Mouse (Mus musculus): Measurements from ENCODE around the gene Kat2a. TPM values are rescaled to one million over a fixed set of nuclear protein-coding genes. Genes with fewer than 3 reads are reported as not detected.

Gene Kat2a
- polyA plus RNA-seq, 1 experiment: 25.9 TPM

DNA sequence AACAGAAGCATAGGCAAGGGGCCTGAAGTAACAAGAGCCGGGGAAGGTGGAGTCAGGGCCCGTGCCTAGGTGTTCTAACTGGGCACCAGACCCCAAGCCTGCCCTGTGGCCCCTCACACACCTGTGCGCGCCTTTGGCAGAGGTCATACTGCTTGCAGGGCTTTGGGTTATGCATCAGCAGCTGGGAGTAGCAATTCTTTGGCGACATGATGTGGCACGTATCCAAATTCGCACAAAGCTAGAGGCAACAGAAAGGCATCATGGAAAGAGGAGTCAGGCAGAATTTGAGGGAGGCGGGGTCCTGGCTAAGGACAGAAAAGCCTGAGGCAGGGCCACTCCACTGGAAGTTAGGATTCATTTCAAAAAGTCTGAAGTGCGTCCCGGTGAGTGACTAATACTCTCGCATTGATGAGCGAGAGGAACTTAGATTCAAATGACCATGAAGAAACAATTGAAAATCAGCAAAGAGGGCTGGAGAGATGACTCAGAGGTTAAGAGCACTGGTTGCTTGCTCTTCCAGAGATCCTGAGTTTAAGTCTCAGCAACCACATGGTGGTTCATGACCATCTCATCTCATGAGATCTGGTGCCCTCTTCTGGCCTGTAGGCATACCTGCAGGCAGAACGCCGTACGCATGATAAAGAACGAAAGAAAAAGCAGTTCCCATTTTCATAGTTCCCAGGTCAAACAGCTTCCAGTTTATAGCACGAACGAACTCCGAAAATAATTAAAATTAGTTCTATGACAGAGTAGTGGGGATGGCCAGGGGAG, 10.0 kb downstream of the Kat2a start:
- Histone ChIP-seq H3K36me3 (ENCODE audit: control insufficient read depth, insufficient read depth, low read length) (no peaks in the 10 kb centered on the region), H3K27ac (ENCODE audit: insufficient read depth, low read depth, low read length) (no peak overlapping the region), H3K27me3 (replicated peaks; ENCODE audit: control insufficient read depth, insufficient read depth, low read length) (no peaks in the 10 kb centered on the region), H3K4me3 (ENCODE audit: insufficient read depth, low read depth, low read length) (peak overlapping the region; percentile 31; the same call in 1 of the 2 replicates), H3K4me1 (ENCODE audit: control insufficient read depth, insufficient read depth, low read length) (peaks cover 7% of the 10 kb centered on the region)
- WGBS: 33% methylated on average over 19 of the region's 19 CpGs
- DNase-seq: peak; percentile 77
- TF ChIP-seq CTCF (conservative IDR thresholded peaks at IDR 0.05; ENCODE audit: insufficient read depth, insufficient read length, low read depth, low read length): peak; percentile 97
- TF ChIP-seq POLR2A (IDR thresholded peaks at IDR 0.05; ENCODE audit: low read depth, low read length): no peak

DNA sequence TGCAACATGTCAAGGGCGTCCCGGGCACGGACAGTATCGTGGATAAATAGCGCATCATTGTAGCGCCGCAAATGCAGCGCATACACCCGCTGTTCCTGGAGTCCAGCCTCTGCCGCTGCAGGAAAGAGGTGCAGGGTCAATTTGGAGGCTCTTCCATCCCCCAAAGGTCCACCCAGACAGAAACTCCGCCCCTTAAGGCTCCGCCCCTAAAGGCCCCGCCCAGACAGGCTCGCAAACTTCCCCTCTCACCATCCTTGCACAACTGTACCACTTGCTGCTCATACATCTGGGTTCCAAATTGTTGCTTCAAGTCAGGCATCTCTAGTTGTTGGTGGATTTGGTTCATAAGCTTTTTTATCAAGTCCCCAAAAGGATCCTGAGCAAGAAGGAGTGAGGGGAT, 11.0 kb downstream of the Kat2a start:
- 13% methylated on average over 14 of the region's 14 CpGs for WGBS
- Histone ChIP-seq H3K27me3 (replicated peaks; ENCODE audit: control insufficient read depth, insufficient read depth, low read length) (no peaks in the 10 kb centered on the region), H3K27ac (ENCODE audit: insufficient read depth, low read depth, low read length) (no peak overlapping the region), H3K4me3 (ENCODE audit: insufficient read depth, low read depth, low read length) (no peak overlapping the region), H3K36me3 (ENCODE audit: control insufficient read depth, insufficient read depth, low read length) (no peaks in the 10 kb centered on the region), H3K4me1 (ENCODE audit: control insufficient read depth, insufficient read depth, low read length) (peaks cover 7% of the 10 kb centered on the region)
- TF ChIP-seq CTCF (conservative IDR thresholded peaks at IDR 0.05; ENCODE audit: insufficient read depth, insufficient read length, low read depth, low read length): no peak
- no peak for TF ChIP-seq POLR2A (IDR thresholded peaks at IDR 0.05; ENCODE audit: low read depth, low read length)
- peak; percentile 58 for DNase-seq

DNA sequence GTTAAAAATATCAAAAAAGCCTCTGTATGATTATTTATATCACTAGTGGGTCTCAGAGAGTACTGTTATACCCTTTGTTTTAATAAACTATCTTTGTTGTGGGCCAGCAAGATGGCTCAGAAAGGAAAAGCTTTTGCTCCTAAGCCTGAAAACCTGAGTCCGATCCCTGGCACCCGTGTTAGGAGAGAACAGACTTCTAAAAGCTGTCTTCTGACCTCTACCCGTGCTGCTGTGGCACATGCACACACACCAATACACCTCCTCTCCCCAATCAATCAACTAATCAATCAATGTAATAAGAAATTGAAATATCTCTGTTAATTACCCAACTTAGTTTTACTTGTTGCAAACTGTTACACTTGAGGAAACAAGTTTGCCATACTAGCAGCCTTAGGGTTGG, 11.6 kb downstream of the Kat2a start:
- Histone ChIP-seq H3K4me1 (ENCODE audit: control insufficient read depth, insufficient read depth, low read length) (peaks cover 7% of the 10 kb centered on the region), H3K36me3 (ENCODE audit: control insufficient read depth, insufficient read depth, low read length) (no peaks in the 10 kb centered on the region), H3K27ac (ENCODE audit: insufficient read depth, low read depth, low read length) (no peak overlapping the region), H3K4me3 (ENCODE audit: insufficient read depth, low read depth, low read length) (no peak overlapping the region), H3K27me3 (replicated peaks; ENCODE audit: control insufficient read depth, insufficient read depth, low read length) (no peaks in the 10 kb centered on the region)
- no peak for DNase-seq
- no peak for TF ChIP-seq POLR2A (IDR thresholded peaks at IDR 0.05; ENCODE audit: low read depth, low read length)
- TF ChIP-seq CTCF (conservative IDR thresholded peaks at IDR 0.05; ENCODE audit: insufficient read depth, insufficient read length, low read depth, low read length): no peak
- WGBS: 78% methylated on average over 3 of the region's 3 CpGs

GRCm38 (mm10) chr11:100697921-100698320, 14.3 kb downstream of the Kat2a start:
- peaks cover 3% of the 10 kb centered on the region for H3K4me1 ChIP-seq (ENCODE audit: control insufficient read depth, insufficient read depth, low read length)
- 79% methylated on average over 7 of the region's 7 CpGs for WGBS
- H3K27me3 ChIP-seq (replicated peaks; ENCODE audit: control insufficient read depth, insufficient read depth, low read length): no peaks in the 10 kb centered on the region
- no peaks in the 10 kb centered on the region for H3K36me3 ChIP-seq (ENCODE audit: control insufficient read depth, insufficient read depth, low read length)
- no peak for DNase-seq
- H3K27ac ChIP-seq (ENCODE audit: insufficient read depth, low read depth, low read length): no peak overlapping the region
- no peak for TF ChIP-seq POLR2A (IDR thresholded peaks at IDR 0.05; ENCODE audit: low read depth, low read length)
- no peak overlapping the region for H3K4me3 ChIP-seq (ENCODE audit: insufficient read depth, low read depth, low read length)

- WGBS: 31% methylated on average over 5 of the region's 5 CpGs
- H3K36me3 ChIP-seq (ENCODE audit: control insufficient read depth, insufficient read depth, low read length): no peaks in the 10 kb centered on the region
- H3K4me3 ChIP-seq (ENCODE audit: insufficient read depth, low read depth, low read length): no peak overlapping the region
Measured at GRCm38 (mm10) chr11:100694926-100695325, 17.3 kb downstream of the Kat2a start.

DNA sequence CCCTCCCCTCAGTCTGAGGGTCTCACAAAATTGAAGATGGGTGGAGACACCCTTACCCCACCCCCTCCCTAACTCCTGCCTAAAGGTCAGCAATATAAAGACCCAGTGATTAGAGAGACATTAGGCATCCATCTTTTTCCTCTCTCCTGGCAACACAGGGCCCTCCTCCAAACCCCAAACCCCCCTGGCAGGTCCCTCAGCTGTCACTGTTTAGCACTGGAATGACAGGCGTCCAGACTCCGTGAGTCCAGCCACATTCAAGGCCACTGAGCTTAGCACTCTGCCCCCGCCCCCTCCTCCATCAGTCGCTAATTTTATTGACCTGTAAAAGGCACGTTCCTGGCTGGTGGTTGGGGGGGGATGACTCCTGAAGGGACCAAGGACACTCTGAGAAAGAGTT, 19.1 kb downstream of the Kat2a start:
- DNase-seq: no peak
- TF ChIP-seq CTCF (conservative IDR thresholded peaks at IDR 0.05; ENCODE audit: insufficient read depth, insufficient read length, low read depth, low read length): no peak
- TF ChIP-seq POLR2A (IDR thresholded peaks at IDR 0.05; ENCODE audit: low read depth, low read length): no peak
- Histone ChIP-seq H3K27me3 (replicated peaks; ENCODE audit: control insufficient read depth, insufficient read depth, low read length) (no peaks in the 10 kb centered on the region), H3K36me3 (ENCODE audit: control insufficient read depth, insufficient read depth, low read length) (no peaks in the 10 kb centered on the region), H3K4me1 (ENCODE audit: control insufficient read depth, insufficient read depth, low read length) (0 out of 2 replicates have a peak, but pooled peaks cover 3% of the 10 kb centered on the region), H3K27ac (ENCODE audit: insufficient read depth, low read depth, low read length) (no peak overlapping the region), H3K4me3 (ENCODE audit: insufficient read depth, low read depth, low read length) (no peak overlapping the region)
- WGBS: 37% methylated on average over 5 of the region's 5 CpGs

More at GRCm38 (mm10) chr11:100694926-100695325, 17.3 kb downstream of the Kat2a start:
- DNase-seq: peak; percentile 71
- TF ChIP-seq CTCF (conservative IDR thresholded peaks at IDR 0.05; ENCODE audit: insufficient read depth, insufficient read length, low read depth, low read length) (peak; percentile 89), POLR2A (IDR thresholded peaks at IDR 0.05; ENCODE audit: low read depth, low read length) (no peak)
- no peak overlapping the region for H3K27ac ChIP-seq (ENCODE audit: insufficient read depth, low read depth, low read length)
- no peaks in the 10 kb centered on the region for H3K27me3 ChIP-seq (replicated peaks; ENCODE audit: control insufficient read depth, insufficient read depth, low read length)
- 0 out of 2 replicates have a peak, but pooled peaks cover 3% of the 10 kb centered on the region for H3K4me1 ChIP-seq (ENCODE audit: control insufficient read depth, insufficient read depth, low read length)

DNA sequence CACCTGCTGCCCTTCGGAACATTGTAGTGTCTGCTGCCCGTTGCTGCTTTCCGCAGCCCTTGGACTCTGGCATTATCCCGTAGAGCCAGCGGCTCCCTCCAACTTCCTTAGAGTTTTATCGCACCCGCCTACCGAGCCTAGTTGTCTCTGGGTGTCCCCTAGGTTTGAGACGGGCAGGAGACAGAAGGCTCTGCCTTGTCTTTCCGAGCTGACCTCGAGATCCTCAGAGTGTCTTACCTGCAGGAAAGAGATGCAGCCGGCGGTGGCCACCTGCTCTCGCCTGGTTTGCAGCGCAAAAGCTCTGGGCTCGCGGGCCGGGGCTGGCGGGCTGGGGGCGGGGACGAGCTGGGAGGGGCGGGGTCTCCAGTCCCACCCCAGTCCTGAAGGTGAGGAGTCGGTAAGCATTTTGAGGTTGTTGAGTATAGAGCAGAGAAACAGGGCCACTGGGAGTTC, 20.1 kb downstream of the Kat2a start, which contains the start of gene Zfp385c:
Zfp385c (minus strand) TSS at position 292 of the 453 bp plus-strand sequence.
- H3K4me3 ChIP-seq (ENCODE audit: insufficient read depth, low read depth, low read length): peak within 1 kb of the TSS; percentile 18; the same call in 1 of the 2 replicates
- peak; percentile 34 for DNase-seq
- WGBS: 3% methylated on average over 23 of the region's 23 CpGs

More for the DNA sequence above, 20.1 kb downstream of the Kat2a start, which contains the start of gene Zfp385c:
- TF ChIP-seq POLR2A (IDR thresholded peaks at IDR 0.05; ENCODE audit: low read depth, low read length) (no peak), CTCF (conservative IDR thresholded peaks at IDR 0.05; ENCODE audit: insufficient read depth, insufficient read length, low read depth, low read length) (no peak)
- H3K27me3 ChIP-seq (replicated peaks; ENCODE audit: control insufficient read depth, insufficient read depth, low read length): no peaks in the 10 kb centered on the region
- H3K27ac ChIP-seq (ENCODE audit: insufficient read depth, low read depth, low read length): no peak within 1 kb of the TSS
- no peaks in the 10 kb centered on the region for H3K36me3 ChIP-seq (ENCODE audit: control insufficient read depth, insufficient read depth, low read length)
- 0 out of 2 replicates have a peak, but pooled peaks cover 3% of the 10 kb centered on the region for H3K4me1 ChIP-seq (ENCODE audit: control insufficient read depth, insufficient read depth, low read length)

Data from kidney, adult 2 months (tissue).